Mouse (Mus musculus): ENCODE results near the gene Sestd1.

Gene Sestd1

DNA sequence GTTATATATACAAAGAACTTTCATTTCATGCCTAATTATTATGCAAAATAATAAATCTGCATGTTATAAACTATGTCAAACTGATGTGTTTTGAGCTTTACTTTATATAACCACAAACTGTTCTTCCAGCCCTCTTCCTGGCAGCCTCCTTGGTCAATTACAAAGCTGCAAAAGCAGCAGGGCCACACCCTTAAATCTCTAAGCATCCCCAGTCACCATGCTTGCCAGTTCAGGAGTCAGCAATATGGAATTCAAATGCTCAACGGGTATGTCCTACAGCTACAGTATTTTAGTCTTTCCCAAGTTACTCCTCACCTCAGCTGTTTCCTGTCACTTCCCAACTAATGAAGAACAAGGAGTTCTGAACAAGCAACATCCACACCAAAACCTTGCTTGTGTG lies 10.3 kb downstream of the Sestd1 start:
- DNase-seq, result no peak

GRCm38 (mm10) chr2:77268612-77269239 lies 11.7 kb downstream of the Sestd1 start:
- no peak for DNase-seq

DNA sequence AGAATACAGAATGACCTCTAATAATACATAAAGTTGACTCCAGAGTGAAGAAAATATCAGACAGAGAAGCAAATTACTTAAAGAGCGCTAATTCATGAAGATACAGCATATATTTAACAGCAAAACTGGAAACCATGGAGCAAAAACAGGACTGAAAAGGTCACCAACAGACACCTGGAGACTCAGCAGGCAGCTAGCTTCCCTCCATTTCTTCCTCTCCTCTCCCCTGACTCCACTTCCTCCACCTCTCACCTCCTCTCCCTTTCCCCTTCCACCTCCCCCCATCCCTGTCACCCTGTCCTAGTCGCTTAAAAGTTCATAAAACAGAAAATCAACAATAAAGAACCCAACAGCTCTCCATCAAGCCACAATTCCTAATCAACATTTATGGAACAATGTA lies 13.5 kb downstream of the Sestd1 start:
- no peak for DNase-seq

- DNase-seq, result peak; percentile 56 to 62
Observed at GRCm38 (mm10) chr2:77266011-77266410, 14.4 kb downstream of the Sestd1 start.

GRCm38 (mm10) chr2:77265301-77265700 lies 15.1 kb downstream of the Sestd1 start:
- DNase-seq, result no peak

DNA sequence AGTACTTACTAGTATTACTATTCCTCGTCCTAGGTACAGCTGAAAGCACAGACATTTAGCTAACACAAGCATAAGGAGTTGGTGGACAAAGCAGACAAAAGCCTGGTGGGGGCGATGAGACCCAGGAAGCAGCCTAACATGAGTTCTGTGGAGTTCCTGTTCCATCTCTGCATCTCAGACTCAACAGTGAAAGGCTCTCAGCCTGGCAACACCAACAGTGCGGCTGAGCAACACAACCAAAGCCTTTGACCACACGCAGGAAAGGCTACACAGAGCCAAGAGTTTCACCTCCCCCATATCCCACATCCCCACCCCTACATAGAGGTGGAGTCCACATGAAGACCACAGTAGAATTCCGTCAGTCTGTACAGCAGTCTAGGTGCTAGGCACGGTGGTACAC lies 15.8 kb downstream of the Sestd1 start:
- DNase-seq, result no peak

GRCm38 (mm10) chr2:77263477-77264435 lies 16.6 kb downstream of the Sestd1 start:
- no peak for DNase-seq

DNA sequence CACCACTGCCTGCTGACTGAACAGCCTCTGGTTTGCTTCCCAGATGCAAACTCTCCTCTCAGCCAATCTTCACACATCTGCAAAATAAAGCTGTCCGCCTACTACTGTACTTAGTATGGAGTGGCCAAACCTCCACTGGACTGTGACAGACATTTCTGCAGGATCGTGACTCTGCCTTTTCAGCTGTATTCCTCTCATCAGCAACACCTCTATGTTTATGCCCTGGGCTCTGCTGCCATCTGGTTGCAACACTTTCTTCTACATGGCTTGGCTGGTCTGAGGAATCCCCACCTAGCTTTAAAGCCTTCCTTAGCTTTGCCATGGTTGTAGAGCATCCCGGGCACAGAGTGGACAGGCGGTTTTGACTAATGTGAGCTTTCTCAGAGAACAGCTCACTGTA lies 20.3 kb downstream of the Sestd1 start:
- DNase-seq, result no peak

DNA sequence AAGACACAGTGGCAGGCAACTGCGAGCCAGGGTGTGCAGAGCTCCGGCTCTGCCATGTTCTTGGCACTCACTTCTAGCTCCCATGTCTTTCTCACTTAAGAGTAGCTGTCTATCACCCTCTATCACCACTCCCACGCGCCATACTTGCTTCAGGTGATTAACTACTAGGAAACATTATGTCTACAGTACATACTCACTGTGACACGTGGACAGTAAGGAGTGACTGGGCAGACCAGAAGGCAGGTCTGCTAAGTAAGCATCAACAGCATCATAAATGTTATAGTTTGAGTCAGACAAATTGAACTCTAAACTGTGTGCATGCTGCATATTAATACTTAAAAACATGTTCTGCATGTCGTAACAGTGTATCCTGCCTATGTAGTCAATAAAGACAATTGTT lies 27.2 kb downstream of the Sestd1 start:
- DNase-seq, result no peak

- no peak for DNase-seq
Observed at GRCm38 (mm10) chr2:77251736-77252135, 28.7 kb downstream of the Sestd1 start.

DNA sequence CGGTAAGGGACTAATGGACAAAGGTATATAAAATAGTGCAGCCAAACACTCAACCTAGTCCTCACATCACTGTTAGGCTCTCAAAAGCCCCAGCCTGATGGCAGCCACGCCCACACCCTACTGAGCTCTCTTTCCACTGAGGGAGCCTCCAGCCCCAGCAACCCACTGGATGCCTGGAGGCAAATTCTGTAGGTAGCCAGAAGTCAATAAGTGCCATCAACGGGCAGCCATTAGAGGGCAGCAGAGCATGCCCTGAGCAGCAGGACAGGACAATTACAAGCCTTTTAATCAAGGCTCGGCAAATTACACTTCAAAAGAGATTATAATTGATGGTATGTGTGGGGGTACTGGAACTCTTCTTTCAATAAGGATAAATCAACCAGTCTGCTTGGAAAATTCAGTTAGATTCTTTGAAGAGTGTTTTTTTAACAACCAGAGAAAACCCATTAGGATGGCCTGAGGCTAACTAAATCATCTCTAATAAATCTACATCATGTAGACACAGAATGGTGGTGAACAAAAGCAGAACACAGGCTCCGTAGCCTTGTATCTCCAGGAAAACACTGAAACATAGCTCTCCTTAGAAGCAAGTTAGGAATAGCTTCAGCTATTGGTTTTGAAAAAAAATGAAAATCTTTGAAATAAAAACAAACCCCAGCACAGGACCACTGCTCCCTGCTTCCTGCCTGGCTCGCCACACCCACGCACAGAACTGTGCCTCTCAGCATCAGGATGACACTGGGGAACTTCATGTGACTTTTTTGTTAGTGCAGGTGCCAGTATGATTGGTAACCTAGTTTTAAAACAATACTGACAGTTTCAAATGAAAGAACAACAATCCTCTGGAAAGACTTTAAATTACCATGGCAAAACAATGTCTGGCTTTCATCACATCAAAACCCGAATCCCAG lies 30.4 kb downstream of the Sestd1 start:
- peak; percentile 79 for DNase-seq

GRCm38 (mm10) chr2:77248416-77248815 lies 32.0 kb downstream of the Sestd1 start:
- DNase-seq, result peak in 1 of 2 experiments; percentile 27

DNA sequence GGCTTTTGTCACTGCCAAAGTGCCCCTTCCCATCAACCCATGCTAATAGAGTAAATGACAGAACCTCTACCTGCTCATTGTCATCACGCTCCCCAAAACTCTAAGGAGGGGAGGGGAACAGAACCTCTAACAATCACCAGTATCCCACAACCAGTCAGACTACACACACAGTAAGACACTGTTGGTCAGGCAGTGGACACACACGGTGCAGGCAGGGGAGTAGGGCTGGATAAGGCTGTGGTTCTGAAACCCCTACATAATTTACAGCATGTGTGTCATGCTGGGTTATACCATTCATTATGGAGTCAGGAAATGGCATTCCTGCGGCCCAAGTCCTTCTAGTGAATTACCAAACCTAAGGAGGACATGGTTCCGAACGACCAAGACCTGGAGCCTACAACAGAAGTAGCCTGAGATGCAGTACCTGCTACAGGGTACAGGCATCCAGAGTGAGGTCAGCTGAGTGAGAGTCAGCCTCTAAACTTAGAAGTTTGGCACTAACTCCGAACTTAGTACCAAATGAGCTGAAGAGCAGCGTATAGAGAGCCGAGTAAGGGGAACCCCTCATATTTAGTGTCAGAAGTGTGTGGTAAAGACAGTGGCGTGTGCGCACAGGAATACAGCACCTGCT lies 33.1 kb downstream of the Sestd1 start:
- DNase-seq, result no peak

GRCm38 (mm10) chr2:77245806-77246205 lies 34.6 kb downstream of the Sestd1 start:
- no peak for DNase-seq

DNA sequence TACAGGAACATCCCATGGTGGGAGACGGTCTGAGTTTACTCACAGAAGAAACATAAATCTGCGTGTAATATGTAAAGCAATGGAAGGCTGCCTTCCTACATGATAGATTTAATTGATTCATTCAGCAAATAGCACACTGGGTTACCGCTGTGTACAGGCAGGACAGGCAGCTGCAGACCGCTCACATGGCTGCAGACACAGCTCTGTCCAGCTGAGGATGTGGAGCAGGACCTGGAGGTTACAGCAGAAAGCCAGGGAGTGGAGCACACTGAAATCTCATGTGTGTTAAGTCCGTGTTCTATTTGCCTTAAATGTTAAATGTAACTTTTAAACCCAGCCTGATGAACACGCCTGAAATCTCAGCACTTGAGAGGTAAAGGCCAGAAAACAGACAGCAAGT lies 38.1 kb downstream of the Sestd1 start:
- DNase-seq, result no peak

DNA sequence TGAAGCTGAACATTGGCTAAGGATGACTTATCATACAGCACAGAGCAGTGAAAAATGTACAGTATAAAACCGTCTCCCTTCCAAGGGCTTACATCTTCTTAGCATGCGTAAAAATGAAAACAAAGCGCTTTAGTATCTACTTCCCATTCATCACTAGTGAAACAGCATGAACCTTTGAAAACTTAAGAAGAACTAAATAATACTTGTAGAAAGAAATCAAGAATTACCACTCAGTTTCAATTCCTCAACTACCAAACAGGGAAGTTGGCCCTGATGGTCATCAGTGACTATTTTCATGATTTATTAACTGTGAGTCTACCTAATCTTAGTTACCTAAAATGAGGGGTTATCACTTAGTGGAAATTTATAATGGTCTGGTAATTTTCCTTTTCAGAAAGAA lies 41.8 kb downstream of the Sestd1 start:
- no peak for DNase-seq

DNA sequence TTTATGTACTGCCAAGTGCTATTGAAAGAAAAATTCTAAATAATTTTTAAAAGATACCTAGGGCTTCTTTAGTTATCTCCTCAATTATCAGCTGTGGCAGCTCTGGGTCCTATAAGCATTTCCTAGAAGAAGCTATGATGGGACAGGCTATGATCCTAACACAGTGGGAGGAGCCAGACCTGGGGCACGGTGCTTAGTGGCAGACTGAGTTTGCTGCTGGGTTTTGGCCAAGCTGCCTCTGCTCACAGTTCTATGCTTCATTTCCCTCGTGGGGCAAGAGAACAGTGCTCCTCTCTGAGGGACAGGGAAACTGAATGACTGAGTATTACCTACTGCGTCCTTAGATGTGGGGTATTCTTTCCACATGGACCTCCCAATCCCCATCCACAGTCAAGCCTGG lies 42.3 kb downstream of the Sestd1 start:
- no peak for DNase-seq

GRCm38 (mm10) chr2:77236860-77237259 lies 43.5 kb downstream of the Sestd1 start:
- no peak for DNase-seq

GRCm38 (mm10) chr2:77235896-77236295 lies 44.5 kb downstream of the Sestd1 start:
- DNase-seq, result no peak

- no peak for DNase-seq
Observed at GRCm38 (mm10) chr2:77232604-77233003, 47.8 kb downstream of the Sestd1 start.

DNA sequence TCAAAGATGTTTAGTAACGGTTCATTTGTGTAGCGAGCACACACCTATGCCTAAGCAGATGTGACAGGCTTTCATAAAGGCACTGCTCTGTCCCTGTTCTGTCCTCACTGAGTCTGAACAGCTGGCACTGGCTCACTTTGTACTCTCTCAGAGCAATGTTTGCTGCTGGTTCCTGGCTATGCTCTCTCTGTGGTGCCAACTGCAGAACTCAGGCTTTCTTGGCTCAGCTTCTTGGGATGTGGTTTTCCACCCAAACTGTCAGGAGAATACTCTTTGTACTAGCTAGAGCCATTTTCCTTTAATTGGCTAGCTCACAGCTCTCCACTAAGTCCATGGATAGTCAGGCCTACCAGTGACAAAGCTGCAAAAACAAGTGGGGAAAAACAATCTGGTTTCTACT lies 59.4 kb downstream of the Sestd1 start:
- no peak for DNase-seq

GRCm38 (mm10) chr2:77212885-77213284 lies 67.5 kb downstream of the Sestd1 start:
- no peak for DNase-seq

DNA sequence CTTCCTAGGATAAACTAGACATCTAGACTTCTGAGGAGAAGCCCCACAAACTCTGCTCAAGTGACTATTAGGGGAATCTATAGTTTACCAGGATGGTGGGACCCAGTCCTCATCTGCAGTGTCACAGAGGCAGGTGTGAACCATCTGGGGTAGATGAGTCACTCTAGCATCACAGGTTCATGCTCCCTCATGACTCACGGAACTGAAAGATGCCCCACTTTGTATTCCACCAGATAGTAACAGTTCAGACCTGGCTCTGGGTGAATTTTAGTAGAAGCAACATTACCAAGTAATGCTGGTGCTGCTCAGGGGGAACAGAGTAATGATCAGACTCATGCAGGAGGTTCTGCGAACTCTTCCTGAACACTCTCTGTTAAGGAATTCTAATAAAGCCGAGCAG lies 73.4 kb downstream of the Sestd1 start:
- no peak for DNase-seq

Measured in kidney, postnatal 25 days (tissue).